Mouse (Mus musculus): ENCODE measurements around the gene Whrn. TPM values are rescaled to one million over a fixed set of nuclear protein-coding genes. Genes with fewer than 3 reads are reported as not detected.

Whrn gene
- total and polyA plus RNA-seq, 2 experiments from 2014 or later: 3.8 to 13.0 TPM

DNA sequence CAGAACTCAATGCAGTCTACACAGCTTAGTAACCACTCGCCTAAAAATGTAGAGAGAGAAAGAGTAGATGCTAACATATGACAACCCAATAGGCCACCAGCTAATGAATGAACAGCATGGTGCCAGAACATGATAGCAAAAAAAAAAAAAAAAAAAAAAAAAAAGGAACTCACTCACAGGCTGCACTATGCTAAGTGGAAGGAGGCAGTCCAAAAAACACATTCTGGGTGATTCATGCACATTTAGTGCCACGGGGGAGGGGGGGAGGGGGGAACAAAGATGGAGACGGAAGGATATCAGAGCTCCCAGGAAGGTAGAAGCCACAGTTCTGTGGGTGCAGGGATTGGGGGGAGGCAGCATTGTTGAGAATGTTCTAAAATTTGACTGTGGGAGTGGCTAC lies 43.2 kb downstream of the Whrn start:
- Histone ChIP-seq H3K9ac (no peak overlapping the region), H3K4me1 (ENCODE audit: insufficient read depth) (no peaks in the 10 kb centered on the region), H3K9me3 (ENCODE audit: low read length) (no peaks in the 10 kb centered on the region), H3K4me2 (ENCODE audit: low read depth) (no peak overlapping the region), H3K27me3 (ENCODE audit: insufficient read depth, low read length) (no peaks in the 10 kb centered on the region), H3K36me3 (ENCODE audit: insufficient read depth) (no peaks in the 10 kb centered on the region), H3K27ac (ENCODE audit: low read depth, low read length) (no peak overlapping the region), H3K4me3 (ENCODE audit: low read depth, low read length) (no peak overlapping the region)
- DNase-seq: no peak
- peak; percentile 60; the same call in 1 of the 2 replicates for ATAC-seq
- 23% methylated on average over 3 of the region's 3 CpGs for WGBS
- TF ChIP-seq CTCF (IDR thresholded peaks at IDR 0.05; ENCODE audit: low read depth): no peak

DNA sequence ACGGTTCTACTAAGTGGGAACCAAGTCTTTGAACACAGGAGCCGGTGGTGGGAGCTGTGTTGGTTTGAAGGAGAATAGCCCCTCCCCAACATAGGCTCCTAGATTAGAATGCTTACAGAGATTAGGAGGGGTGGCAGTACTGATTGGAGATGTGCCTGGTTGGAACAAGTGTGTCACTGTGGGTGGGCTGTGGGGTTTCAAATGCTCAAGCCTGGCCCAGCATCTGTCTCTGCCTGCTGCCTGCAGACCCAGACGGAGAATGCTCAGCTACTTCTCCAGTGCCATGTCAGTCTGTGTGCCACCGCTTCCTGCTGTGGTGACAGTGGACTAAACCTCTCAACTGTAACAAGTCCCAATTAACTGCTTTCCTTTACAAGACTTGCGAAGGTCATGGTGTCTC lies 45.2 kb downstream of the Whrn start:
- WGBS: 62% methylated on average over 5 of the region's 5 CpGs
- no peaks in the 10 kb centered on the region for H3K27me3 ChIP-seq (ENCODE audit: insufficient read depth, low read length)
- H3K4me3 ChIP-seq (ENCODE audit: low read depth, low read length): no peak overlapping the region
- no peaks in the 10 kb centered on the region for H3K36me3 ChIP-seq (ENCODE audit: insufficient read depth)
- no peak for DNase-seq
- H3K4me1 ChIP-seq (ENCODE audit: insufficient read depth): no peaks in the 10 kb centered on the region
- H3K27ac ChIP-seq (ENCODE audit: low read depth, low read length): no peak overlapping the region
- H3K9me3 ChIP-seq (ENCODE audit: low read length): 0 out of 2 replicates have a peak, but pooled peaks cover 5% of the 10 kb centered on the region
- no peak overlapping the region for H3K4me2 ChIP-seq (ENCODE audit: low read depth)
- H3K9ac ChIP-seq: no peak overlapping the region
- TF ChIP-seq CTCF (IDR thresholded peaks at IDR 0.05; ENCODE audit: low read depth): no peak
- no peak for ATAC-seq

DNA sequence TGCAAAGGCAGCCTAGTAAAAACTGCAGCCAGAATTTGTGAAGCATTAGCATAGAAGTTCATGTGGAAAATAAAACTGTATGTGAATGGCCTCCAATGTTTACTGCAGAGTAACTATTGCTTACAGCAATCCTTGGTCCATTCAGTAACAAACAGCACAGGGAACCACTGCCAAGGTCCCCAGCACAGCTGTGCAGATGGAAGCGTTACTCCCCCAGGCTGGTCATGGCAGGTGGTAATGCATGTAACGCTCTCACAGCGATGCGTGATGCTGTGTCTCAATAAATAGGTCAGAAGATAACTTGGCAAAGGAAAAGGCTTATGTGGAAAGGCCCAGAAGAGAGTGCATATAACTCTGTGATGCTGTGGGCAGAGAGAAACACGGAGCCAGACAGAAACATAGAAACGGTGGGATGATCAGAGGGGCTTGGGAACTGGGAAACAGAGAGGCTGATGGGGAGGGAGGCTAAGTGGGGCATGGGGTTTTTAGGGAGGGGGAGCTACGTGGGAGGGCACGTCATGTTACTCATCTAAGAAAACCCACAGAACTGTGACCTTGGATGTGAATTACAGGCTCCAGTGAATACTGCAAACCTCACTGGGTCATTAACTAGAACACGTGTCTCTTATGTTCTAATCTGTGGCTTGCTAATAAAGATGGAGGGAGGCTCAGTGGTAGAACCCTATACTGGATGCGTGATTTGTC lies 51.3 kb downstream of the Whrn start:
- Histone ChIP-seq H3K9ac (no peak overlapping the region), H3K9me3 (ENCODE audit: low read length) (0 out of 2 replicates have a peak, but pooled peaks cover 5% of the 10 kb centered on the region), H3K36me3 (ENCODE audit: insufficient read depth) (no peaks in the 10 kb centered on the region), H3K4me1 (ENCODE audit: insufficient read depth) (no peaks in the 10 kb centered on the region), H3K27me3 (ENCODE audit: insufficient read depth, low read length) (no peaks in the 10 kb centered on the region), H3K4me3 (ENCODE audit: low read depth, low read length) (no peak overlapping the region), H3K4me2 (ENCODE audit: low read depth) (no peak overlapping the region), H3K27ac (ENCODE audit: low read depth, low read length) (no peak overlapping the region)
- DNase-seq (no peak), ATAC-seq (peak; percentile 38; the same call in 1 of the 2 replicates)
- no peak for TF ChIP-seq CTCF (IDR thresholded peaks at IDR 0.05; ENCODE audit: low read depth)
- WGBS: 55% methylated on average over 10 of the region's 10 CpGs

DNA sequence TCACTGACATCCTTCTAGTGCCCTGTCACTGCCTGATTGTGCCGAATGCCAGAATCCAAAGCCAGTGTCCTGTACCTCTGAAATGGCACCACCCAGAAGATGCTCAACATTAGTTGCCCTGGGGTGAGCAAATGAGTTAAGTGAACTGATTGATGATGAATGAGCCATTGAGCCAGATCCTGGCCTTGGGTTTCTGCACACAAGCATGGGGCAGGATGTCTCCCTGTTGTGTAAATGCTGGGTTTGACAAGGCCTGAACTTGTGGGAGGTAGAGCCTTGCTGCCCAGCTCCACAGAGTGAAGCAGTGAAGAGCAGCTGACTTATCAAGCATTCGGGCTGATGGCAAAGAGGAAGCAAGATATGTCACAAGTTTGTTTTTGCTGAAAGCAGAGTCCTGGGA lies 52.7 kb downstream of the Whrn start:
- TF ChIP-seq CTCF (IDR thresholded peaks at IDR 0.05; ENCODE audit: low read depth): no peak
- H3K36me3 ChIP-seq (ENCODE audit: insufficient read depth): no peaks in the 10 kb centered on the region
- DNase-seq (no peak), ATAC-seq (no peak)
- H3K4me1 ChIP-seq (ENCODE audit: insufficient read depth): no peaks in the 10 kb centered on the region
- H3K27me3 ChIP-seq (ENCODE audit: insufficient read depth, low read length): no peaks in the 10 kb centered on the region
- H3K4me2 ChIP-seq (ENCODE audit: low read depth): no peak overlapping the region
- no peak overlapping the region for H3K27ac ChIP-seq (ENCODE audit: low read depth, low read length)
- WGBS: 89% methylated on average over 2 of the region's 2 CpGs
- H3K9ac ChIP-seq: no peak overlapping the region
- H3K9me3 ChIP-seq (ENCODE audit: low read length): 0 out of 2 replicates have a peak, but pooled peaks cover 5% of the 10 kb centered on the region
- no peak overlapping the region for H3K4me3 ChIP-seq (ENCODE audit: low read depth, low read length)

DNA sequence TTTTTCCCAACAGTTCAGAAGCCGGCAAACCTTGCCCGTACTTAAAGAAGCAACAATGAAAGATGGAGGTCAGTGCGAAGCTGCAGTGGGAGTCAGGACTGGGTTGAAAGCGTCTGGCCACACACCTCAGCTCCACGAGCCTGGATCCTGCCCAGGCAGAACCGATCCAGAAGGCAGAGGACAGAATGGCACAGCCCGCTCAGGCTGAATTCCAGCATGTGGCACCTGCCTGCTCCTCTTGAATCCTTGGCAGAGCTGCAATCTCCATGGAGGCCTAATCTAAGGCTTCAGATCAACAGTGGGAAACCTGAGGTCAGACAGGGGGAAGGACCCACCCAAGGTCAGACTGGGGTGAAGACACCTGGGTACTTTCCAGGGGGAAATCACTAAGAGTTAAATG lies 54.2 kb downstream of the Whrn start:
- Histone ChIP-seq H3K27me3 (ENCODE audit: insufficient read depth, low read length) (no peaks in the 10 kb centered on the region), H3K27ac (ENCODE audit: low read depth, low read length) (no peak overlapping the region), H3K4me3 (ENCODE audit: low read depth, low read length) (no peak overlapping the region), H3K4me2 (ENCODE audit: low read depth) (no peak overlapping the region), H3K9me3 (ENCODE audit: low read length) (0 out of 2 replicates have a peak, but pooled peaks cover 5% of the 10 kb centered on the region), H3K4me1 (ENCODE audit: insufficient read depth) (no peaks in the 10 kb centered on the region), H3K9ac (no peak overlapping the region), H3K36me3 (ENCODE audit: insufficient read depth) (no peaks in the 10 kb centered on the region)
- ATAC-seq (no peak), DNase-seq (no peak)
- TF ChIP-seq CTCF (IDR thresholded peaks at IDR 0.05; ENCODE audit: low read depth): no peak
- WGBS: 74% methylated on average over 7 of the region's 7 CpGs

DNA sequence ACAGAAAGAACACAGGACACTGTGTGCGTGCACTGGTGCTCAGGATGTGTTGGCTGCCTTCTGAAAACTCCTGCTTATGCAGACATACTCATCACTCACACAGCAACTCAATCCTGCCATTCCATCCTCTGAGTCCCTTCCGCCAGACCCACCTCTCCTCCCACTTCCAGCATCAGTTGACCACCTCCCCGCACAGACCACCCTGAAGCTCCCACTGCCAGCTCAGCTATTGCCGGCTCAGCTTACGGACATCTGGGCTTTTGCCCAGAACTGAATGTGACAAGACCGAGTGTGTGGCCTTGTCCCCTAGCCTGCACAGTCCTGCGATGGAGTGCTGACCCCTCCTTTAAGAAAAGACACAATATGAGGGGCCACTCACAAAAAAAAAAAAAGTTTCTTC lies 55.5 kb downstream of the Whrn start:
- no peak for DNase-seq
- Histone ChIP-seq H3K4me3 (ENCODE audit: low read depth, low read length) (no peak overlapping the region), H3K9ac (no peak overlapping the region), H3K36me3 (ENCODE audit: insufficient read depth) (no peaks in the 10 kb centered on the region), H3K27me3 (ENCODE audit: insufficient read depth, low read length) (no peaks in the 10 kb centered on the region), H3K27ac (ENCODE audit: low read depth, low read length) (no peak overlapping the region), H3K4me1 (ENCODE audit: insufficient read depth) (no peaks in the 10 kb centered on the region), H3K4me2 (ENCODE audit: low read depth) (no peak overlapping the region), H3K9me3 (ENCODE audit: low read length) (no peaks in the 10 kb centered on the region)
- peak; percentile 54 for ATAC-seq
- WGBS: 54% methylated on average over 7 of the region's 7 CpGs
- TF ChIP-seq CTCF (IDR thresholded peaks at IDR 0.05; ENCODE audit: low read depth): no peak

DNA sequence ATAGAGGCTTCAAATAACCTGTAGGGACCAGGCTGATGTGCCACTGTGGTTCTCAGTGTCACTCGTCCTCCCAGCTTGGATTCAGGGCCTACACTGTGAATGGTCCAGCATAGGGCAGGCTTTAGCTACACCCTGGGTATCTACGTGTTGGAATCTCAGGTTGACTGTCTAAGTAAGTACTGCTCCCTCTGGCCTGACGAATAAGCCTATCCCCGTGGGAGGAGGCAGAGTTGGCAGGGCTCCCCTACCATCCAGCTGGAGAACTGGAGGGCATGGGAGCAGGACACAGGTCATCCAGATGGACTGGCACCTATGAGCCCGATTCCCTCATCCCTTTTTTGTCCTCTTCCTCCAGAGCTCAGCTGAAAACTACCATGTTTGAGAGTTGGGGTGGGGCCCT lies 57.8 kb downstream of the Whrn start:
- Histone ChIP-seq H3K4me1 (ENCODE audit: insufficient read depth) (no peaks in the 10 kb centered on the region), H3K9ac (no peak overlapping the region), H3K4me3 (ENCODE audit: low read depth, low read length) (no peak overlapping the region), H3K36me3 (ENCODE audit: insufficient read depth) (no peaks in the 10 kb centered on the region), H3K9me3 (ENCODE audit: low read length) (no peaks in the 10 kb centered on the region), H3K27ac (ENCODE audit: low read depth, low read length) (no peak overlapping the region), H3K4me2 (ENCODE audit: low read depth) (no peak overlapping the region), H3K27me3 (ENCODE audit: insufficient read depth, low read length) (no peaks in the 10 kb centered on the region)
- TF ChIP-seq CTCF (IDR thresholded peaks at IDR 0.05; ENCODE audit: low read depth): no peak
- ATAC-seq (no peak), DNase-seq (no peak)
- WGBS: 92% methylated on average over 5 of the region's 5 CpGs

All from forebrain, postnatal 0 days (tissue).